In genomic region chr2:167128699-167129607, GRCm38 (mm10) we compare ENCODE assay signal across 8 mouse cellular contexts.
DNase-seq lines count a peak whose midpoint lies in the region; ATAC-seq lines count a peak whose summit lies in the region.

No protein-coding gene starts in this region.

- peak; percentile 59 for DNase-seq in adrenal gland, postnatal 14 days
- no peak for DNase-seq in adrenal gland, adult 18-20 months (ENCODE audit: low spot score in 2 of 2)
- DNase-seq in layer of hippocampus, adult 11-12 months (ENCODE audit: low spot score) = no peak

- peak overlapping the region; percentile 40 for H3K4me2 ChIP-seq in embryonic facial prominence, embryonic 12.5 days (replicated peaks)
- peak overlapping the region; percentile 47 for H3K4me2 ChIP-seq in limb, embryonic 12.5 days
- peak overlapping the region; percentile 24; the same call in 1 of the 2 replicates for H3K4me2 ChIP-seq in midbrain, embryonic 12.5 days (replicated peaks)
- peak overlapping the region; percentile 69 for H3K4me2 ChIP-seq in stomach, embryonic 16.5 days (ENCODE audit: low read depth, low read length)

- H3K36me3 ChIP-seq in embryonic facial prominence, embryonic 12.5 days = no peaks in the 10 kb centered on the region
- no peaks in the 10 kb centered on the region for H3K36me3 ChIP-seq in limb, embryonic 12.5 days
- no peaks in the 10 kb centered on the region for H3K36me3 ChIP-seq in midbrain, embryonic 12.5 days
- H3K36me3 ChIP-seq in stomach, embryonic 16.5 days (ENCODE audit: control insufficient read depth, insufficient read depth, low read length) = no peaks in the 10 kb centered on the region

- peak overlapping the region; percentile 57; the same call in 1 of the 2 replicates for H3K27ac ChIP-seq in embryonic facial prominence, embryonic 12.5 days
- 0 out of 2 replicates have a peak overlapping the region, but pooled peaks have one; percentile 59 for H3K27ac ChIP-seq in limb, embryonic 12.5 days
- no peak overlapping the region; the same call in 1 of the 2 replicates for H3K27ac ChIP-seq in midbrain, embryonic 12.5 days (replicated peaks)
- peak overlapping the region; percentile 94 for H3K27ac ChIP-seq in stomach, embryonic 16.5 days (ENCODE audit: low read length)

- H3K9me3 ChIP-seq in embryonic facial prominence, embryonic 12.5 days = no peaks in the 10 kb centered on the region
- no peaks in the 10 kb centered on the region for H3K9me3 ChIP-seq in limb, embryonic 12.5 days
- no peaks in the 10 kb centered on the region for H3K9me3 ChIP-seq in midbrain, embryonic 12.5 days
- no peaks in the 10 kb centered on the region for H3K9me3 ChIP-seq in stomach, embryonic 16.5 days (replicated peaks; ENCODE audit: control insufficient read depth, low read length)

- H3K4me1 ChIP-seq in embryonic facial prominence, embryonic 12.5 days = peaks cover 26% of the 10 kb centered on the region
- peaks cover 26% of the 10 kb centered on the region for H3K4me1 ChIP-seq in limb, embryonic 12.5 days (replicated peaks)
- H3K4me1 ChIP-seq in midbrain, embryonic 12.5 days = peaks cover 26% of the 10 kb centered on the region
- H3K4me1 ChIP-seq in stomach, embryonic 16.5 days (ENCODE audit: control insufficient read depth, insufficient read depth, low read length) = peaks cover 25% of the 10 kb centered on the region

- 34% methylated on average over 20 of the region's 20 CpGs for WGBS in embryonic facial prominence, embryonic 12.5 days
- whole genome bisulfite sequencing in limb, embryonic 12.5 days = 38% methylated on average over 20 of the region's 20 CpGs
- WGBS in midbrain, embryonic 12.5 days = 48% methylated on average over 20 of the region's 20 CpGs
- 25% methylated on average over 20 of the region's 20 CpGs for WGBS in stomach, embryonic 16.5 days

- peak overlapping the region; percentile 48 for H3K9ac ChIP-seq in embryonic facial prominence, embryonic 12.5 days
- peak overlapping the region; percentile 40 for H3K9ac ChIP-seq in limb, embryonic 12.5 days (replicated peaks)
- 0 out of 2 replicates have a peak overlapping the region, but pooled peaks have one; percentile 4 for H3K9ac ChIP-seq in midbrain, embryonic 12.5 days (replicated peaks)
- peak overlapping the region; percentile 67 for H3K9ac ChIP-seq in stomach, embryonic 16.5 days (ENCODE audit: low read length)

- H3K27me3 ChIP-seq in embryonic facial prominence, embryonic 12.5 days = no peaks in the 10 kb centered on the region
- H3K27me3 ChIP-seq in limb, embryonic 12.5 days = peaks cover 8% of the 10 kb centered on the region; the same call in 1 of the 2 replicates
- peaks cover 4% of the 10 kb centered on the region; the same call in 1 of the 2 replicates for H3K27me3 ChIP-seq in midbrain, embryonic 12.5 days
- H3K27me3 ChIP-seq in stomach, embryonic 16.5 days (ENCODE audit: control insufficient read depth, insufficient read depth, low read length) = no peaks in the 10 kb centered on the region

- ATAC-seq in embryonic facial prominence, embryonic 12.5 days (ENCODE audit: insufficient number of reproducible peaks, insufficient read depth, low FRiP score, low TSS enrichment) = no peak
- ATAC-seq in hematopoietic stem cell, adult 5-6 weeks (replicated peaks in 1 of 2; ENCODE audit: insufficient read depth in 1 of 2, low FRiP score in 2 of 2, low TSS enrichment in 1 of 2, low read depth in 1 of 2, poor library complexity in 2 of 2, severe bottlenecking in 2 of 2) = peak; percentile 25 to 61; a peak in 2 of 4 replicates
- ATAC-seq in limb, embryonic 12.5 days (ENCODE audit: insufficient number of reproducible peaks, insufficient read depth, low FRiP score, low TSS enrichment, low read depth) = no peak
- no peak for ATAC-seq in midbrain, embryonic 12.5 days (ENCODE audit: low FRiP score, low read depth)
- peak; percentile 53 for ATAC-seq in stomach, embryonic 16.5 days (ENCODE audit: insufficient read depth, low FRiP score)

- no peak overlapping the region for H3K4me3 ChIP-seq in embryonic facial prominence, embryonic 12.5 days
- peak overlapping the region; percentile 8 for H3K4me3 ChIP-seq in limb, embryonic 12.5 days (replicated peaks)
- no peak overlapping the region for H3K4me3 ChIP-seq in midbrain, embryonic 12.5 days
- peak overlapping the region; percentile 43 for H3K4me3 ChIP-seq in stomach, embryonic 16.5 days (replicated peaks; ENCODE audit: low read length)

Comparison
In these comparisons a context has a peak if more than half of its experiments do, and no peak if none do; other contexts are left out.
1. ATAC-seq: peak in hematopoietic stem cell, adult 5-6 weeks (2 of 2) and stomach, embryonic 16.5 days (single experiment); none in embryonic facial prominence, embryonic 12.5 days (single experiment), limb, embryonic 12.5 days (single experiment) and midbrain, embryonic 12.5 days (single experiment).
2. H3K4me3 ChIP-seq: peak in limb, embryonic 12.5 days (single experiment) and stomach, embryonic 16.5 days (single experiment); none in embryonic facial prominence, embryonic 12.5 days (single experiment) and midbrain, embryonic 12.5 days (single experiment).
3. H3K9ac ChIP-seq: peak in every context shown above with its lines; median percentile 67 in stomach, embryonic 16.5 days; 48 in embryonic facial prominence, embryonic 12.5 days; 40 in limb, embryonic 12.5 days; 4 in midbrain, embryonic 12.5 days.
4. Peak in every context shown above with its lines, with median percentiles within 50 percentile points of each other: H3K4me2 ChIP-seq.